Mouse (Mus musculus) kidney, adult 2 months (tissue): Measurements from ENCODE around the gene Iqschfp.

ENCODE experiments used
- CTCF ChIP-seq: fragments of 200-500 bp; conservative IDR thresholded peaks from 2 replicates; pipeline ENCODE4 v1.5.1; 2011; ENCODE audit warnings: low read depth, mild to moderate bottlenecking, control low read depth, low read length, moderate library complexity, mixed read lengths; ENCODE audit not compliant: insufficient read depth, insufficient read length
- POLR2A ChIP-seq: fragments of 200-500 bp; IDR thresholded peaks from one replicate; pipeline ENCODE4 v1.6.1; 2011; ENCODE audit warnings: low read depth, low read length, control low read depth

- no peak for TF ChIP-seq CTCF
- no peak for TF ChIP-seq POLR2A
Observed at GRCm38 (mm10) chr3:67918098-67918497, 26.1 kb downstream of the Iqschfp start.
